In genomic region chr13:103955652-103956051, GRCm38 (mm10) we compare ENCODE assay signal across 26 mouse cellular contexts. TPM values are rescaled to one million over a fixed set of nuclear protein-coding genes. Genes with fewer than 3 reads are reported as not detected.
DNase-seq lines count a peak whose midpoint lies in the region; ATAC-seq and TF ChIP-seq lines count a peak whose summit lies in the region.
"Had no signal": no experiment of that assay in that cellular context is flagged by ENCODE, and none has a peak within 500 bp of the region (broad histone marks: within the 10 kb centered on the region; RNA-seq: fewer than 3 reads in every experiment).

No protein-coding gene starts in this region.

- H3K4me2 ChIP-seq in lung, embryonic 16.5 days (ENCODE audit: low read depth, low read length): no peak overlapping the region
- no peak overlapping the region for H3K4me2 ChIP-seq in lung, postnatal 0 days (replicated peaks; ENCODE audit: low read depth, low read length)
- H3K4me2 ChIP-seq in CH12.LX (ENCODE audit: insufficient read depth, low read depth, poor library complexity, severe bottlenecking): peak overlapping the region; percentile 11
- H3K4me2 ChIP-seq: forebrain, embryonic 13.5 days; heart, embryonic 11.5 days; heart, embryonic 15.5 days; hindbrain, embryonic 14.5 days; intestine, embryonic 15.5 days had no signal

- 43% methylated on average over 2 of the region's 2 CpGs for WGBS in lung, embryonic 16.5 days
- WGBS in lung, postnatal 0 days: 40% methylated on average over 2 of the region's 2 CpGs

- TF ChIP-seq RAD21 in CH12.LX (IDR thresholded peaks at IDR 0.05; ENCODE audit: low read depth, low read length): no peak

- no peak for TF ChIP-seq EP300 in lung, postnatal 0 days (IDR thresholded peaks at IDR 0.05)
- no peak; the same call in 1 of the 2 replicates for TF ChIP-seq EP300 in CH12.LX (IDR thresholded peaks at IDR 0.05; ENCODE audit: low read length)

- TF ChIP-seq POLR2A in CH12.LX (IDR thresholded peaks at IDR 0.05; ENCODE audit: low read depth, low read length): no peak

- H3K9me3 ChIP-seq in lung, embryonic 16.5 days (ENCODE audit: control insufficient read depth, low read length): no peaks in the 10 kb centered on the region
- H3K9me3 ChIP-seq in lung, postnatal 0 days (ENCODE audit: low read length): no peaks in the 10 kb centered on the region
- H3K9me3 ChIP-seq in CH12.LX (replicated peaks; ENCODE audit: low read length): no peaks in the 10 kb centered on the region
- H3K9me3 ChIP-seq: forebrain, embryonic 10.5 days; forebrain, embryonic 13.5 days; heart, embryonic 15.5 days; intestine, embryonic 15.5 days had no signal

- H3K27ac ChIP-seq in lung, embryonic 16.5 days (ENCODE audit: low read length): peak overlapping the region; percentile 41
- H3K27ac ChIP-seq in lung, postnatal 0 days (ENCODE audit: low read length): no peak overlapping the region
- no peak overlapping the region for H3K27ac ChIP-seq in CH12.LX (ENCODE audit: insufficient read depth, low read depth)
- H3K27ac ChIP-seq: forebrain, embryonic 10.5 days; forebrain, embryonic 13.5 days; gastrocnemius, adult 2 months; heart, embryonic 15.5 days; hindbrain, embryonic 14.5 days; hindbrain, postnatal 0 days; intestine, embryonic 15.5 days had no signal

- ATAC-seq in lung, embryonic 16.5 days (ENCODE audit: low read depth): no peak
- ATAC-seq in lung, postnatal 0 days: no peak
- ATAC-seq in inflammation-experienced regulatory T-cells, adult 6 months: peak; percentile 28
- ATAC-seq: forebrain, embryonic 13.5 days; forebrain, embryonic 16.5 days; hindbrain, postnatal 0 days; intestine, embryonic 15.5 days had no signal

- H3K36me3 ChIP-seq in lung, embryonic 16.5 days (ENCODE audit: control insufficient read depth, insufficient read depth, low read length): no peaks in the 10 kb centered on the region
- no peaks in the 10 kb centered on the region for H3K36me3 ChIP-seq in lung, postnatal 0 days (ENCODE audit: insufficient read depth, low read length)
- H3K36me3 ChIP-seq in CH12.LX (replicated peaks in 1 of 2; ENCODE audit: control insufficient read depth in 1 of 2, insufficient read depth in 1 of 2, low read length in 1 of 2): no peaks in the 10 kb centered on the region
- H3K36me3 ChIP-seq: forebrain, embryonic 10.5 days; heart, embryonic 15.5 days; intestine, embryonic 15.5 days had no signal

- no peak for TF ChIP-seq CTCF in lung, postnatal 0 days (IDR thresholded peaks at IDR 0.05)
- TF ChIP-seq CTCF in CH12.LX (conservative IDR thresholded peaks at IDR 0.05 in 1 of 2, IDR thresholded peaks at IDR 0.05 in 1 of 2; ENCODE audit: low read depth in 2 of 2, low read length in 2 of 2): no peak

- H3K79me2 ChIP-seq in CH12.LX (replicated peaks; ENCODE audit: control insufficient read depth, extremely low read depth, insufficient read depth, poor library complexity, severe bottlenecking): no peaks in the 10 kb centered on the region

- no peak overlapping the region for H3K9ac ChIP-seq in lung, embryonic 16.5 days (ENCODE audit: low read length)
- H3K9ac ChIP-seq in lung, postnatal 0 days (replicated peaks; ENCODE audit: low read depth): no peak overlapping the region
- peak overlapping the region; percentile 25; the same call in 1 of the 2 replicates for H3K9ac ChIP-seq in CH12.LX (ENCODE audit: insufficient read depth, low read depth)
- H3K9ac ChIP-seq: forebrain, embryonic 13.5 days; heart, embryonic 15.5 days; hindbrain, embryonic 14.5 days; intestine, embryonic 15.5 days had no signal

- no peak overlapping the region for H3K4me3 ChIP-seq in lung, embryonic 16.5 days (ENCODE audit: low read length)
- no peak overlapping the region for H3K4me3 ChIP-seq in lung, postnatal 0 days (ENCODE audit: low read depth, low read length)
- H3K4me3 ChIP-seq in CH12.LX (replicated peaks in 1 of 3; ENCODE audit: low read depth in 2 of 3, low read length in 2 of 3, poor library complexity in 1 of 3): no peak overlapping the region
- H3K4me3 ChIP-seq: forebrain, embryonic 10.5 days; forebrain, embryonic 13.5 days; gastrocnemius, adult 2 months; heart, embryonic 15.5 days; intestine, embryonic 15.5 days had no signal

- H3K4me1 ChIP-seq in lung, embryonic 16.5 days (replicated peaks; ENCODE audit: control insufficient read depth, insufficient read depth, low read length): peaks cover 6% of the 10 kb centered on the region; the same call in 1 of the 2 replicates
- no peaks in the 10 kb centered on the region for H3K4me1 ChIP-seq in lung, postnatal 0 days (ENCODE audit: insufficient read depth, low read depth, low read length)
- H3K4me1 ChIP-seq in CH12.LX (ENCODE audit: control insufficient read depth in 1 of 2, insufficient read depth in 2 of 2): peaks cover 14 to 41% of the 10 kb centered on the region in 2 experiments

- DNase-seq in lung, postnatal 0 days (ENCODE audit: low spot score): no peak
- DNase-seq in CD4-positive, CD25-positive, alpha-beta regulatory T cell, adult 2 months (ENCODE audit: low read depth, low spot score): peak; percentile 10
- peak; percentile 7 for DNase-seq in CH12.LX (ENCODE audit: extremely low read depth)
- no peak for DNase-seq in kidney, adult 8-10 months
- no peak for DNase-seq in testis, postnatal 10 days (ENCODE audit: low spot score)
- DNase-seq: adrenal gland, adult 8-10 months; adrenal gland, postnatal 25 days; cerebellum, adult 18-20 months; cerebellum, adult 9-10 months; cerebellum, postnatal 14 days; gastrocnemius, adult 2 months; gastrocnemius, postnatal 14 days; heart, adult 11 months; heart, postnatal 10 days; heart, postnatal 36 days; kidney, adult 11 months had no signal

- in situ Hi-C loops in CH12.LX (cut with MboI; ENCODE audit: low pct_ligation_motif_present, low pct_unique_long_range_greater_than_20kb, low sequenced_read_pairs): loop anchor here (10.0 kb wide), 1 partner anchor 89 kb away; no protein-coding TSS in a partner anchor

- dilution Hi-C loops in CH12.LX (cut with MboI; ENCODE audit: extremely low pct_ligation_motif_present, extremely low pct_unique_long_range_greater_than_20kb, low sequenced_read_pairs): no loop called here

- H3K27me3 ChIP-seq in lung, embryonic 16.5 days (ENCODE audit: control insufficient read depth, insufficient read depth, low read depth, low read length): no peaks in the 10 kb centered on the region
- H3K27me3 ChIP-seq in lung, postnatal 0 days (replicated peaks; ENCODE audit: insufficient read depth, low read length): no peaks in the 10 kb centered on the region
- H3K27me3 ChIP-seq in CH12.LX (replicated peaks): no peaks in the 10 kb centered on the region
- H3K27me3 ChIP-seq: forebrain, embryonic 13.5 days; heart, embryonic 15.5 days; intestine, embryonic 15.5 days had no signal

TF ChIP-seq in CH12.LX, 34 proteins besides CTCF, POLR2A, EP300 and RAD21:
- TF ChIP-seq JUND (conservative IDR thresholded peaks at IDR 0.05; ENCODE audit: low read depth, low read length) (peak; percentile 61), TBP (conservative IDR thresholded peaks at IDR 0.05; ENCODE audit: low read depth, low read length) (no peak), USF1 (IDR thresholded peaks at IDR 0.05; ENCODE audit: low read depth, low read length) (no peak), ZKSCAN1 (IDR thresholded peaks at IDR 0.05; ENCODE audit: borderline replicate concordance, low read depth, low read length) (no peak), ELF1 (IDR thresholded peaks at IDR 0.05; ENCODE audit: low read depth, low read length) (no peak; the same call in 1 of the 2 replicates), NRF1 (IDR thresholded peaks at IDR 0.05; ENCODE audit: low read depth, low read length) (no peak), GABPA (IDR thresholded peaks at IDR 0.05; ENCODE audit: insufficient replicate concordance, low read depth, low read length) (no peak), PAX5 (IDR thresholded peaks at IDR 0.05; ENCODE audit: low read length) (no peak), CHD2 (IDR thresholded peaks at IDR 0.05; ENCODE audit: low read length) (no peak), KAT2A (IDR thresholded peaks at IDR 0.05; ENCODE audit: insufficient replicate concordance, low read length) (no peak), TCF12 (IDR thresholded peaks at IDR 0.05; ENCODE audit: low read depth, low read length) (peak; percentile 17; the same call in 1 of the 2 replicates), UBTF (IDR thresholded peaks at IDR 0.05; ENCODE audit: low read depth, low read length) (no peak), ETS1 (conservative IDR thresholded peaks at IDR 0.05; ENCODE audit: low read depth, low read length) (no peak), ZMIZ1 (IDR thresholded peaks at IDR 0.05; ENCODE audit: low read depth, low read length) (no peak), SIN3A (IDR thresholded peaks at IDR 0.05; ENCODE audit: low read length) (no peak), E2F4 (IDR thresholded peaks at IDR 0.05; ENCODE audit: insufficient replicate concordance, low read depth, low read length) (no peak), HCFC1 (IDR thresholded peaks at IDR 0.05; ENCODE audit: low read depth, low read length) (no peak), MYC (IDR thresholded peaks at IDR 0.05; ENCODE audit: low read depth, low read length) (no peak), IRF4 (IDR thresholded peaks at IDR 0.05; ENCODE audit: low read depth, low read length) (peak; percentile 69; the same call in 1 of the 2 replicates)

RNA-seq across cellular contexts. Expression of gene Erbin, which starts 35.3 kb away (rescaled TPM):
- 16.8 and 17.2 TPM in 2 replicates for polyA plus RNA-seq in lung, embryonic 16.5 days (2015; fragmentation: Nextera tagmentation; extraction: Ambion mirVana)
- polyA plus RNA-seq in lung, postnatal 0 days (2015; fragmentation: Nextera tagmentation; extraction: Ambion mirVana): 19.0 and 21.9 TPM in 2 replicates
- 24.6 and 26.2 TPM in 2 replicates for total RNA-seq in CH12.LX (2012; rRNA removed)
- total RNA-seq in CH12.LX (2014; rRNA removed): 45.8 and 54.5 TPM in 2 replicates
- polyA plus RNA-seq in CH12.LX (2012; ENCODE audit: insufficient read length, low read depth): 27.6 and 30.9 TPM in 2 replicates
- 10 to 100 TPM; 34.4 to 45.8 (median 43.1) TPM for polyA plus RNA-seq in inflammation-experienced regulatory T-cells, adult 6 months (2017; shearing (Covaris generic))

Comparison
In these comparisons a context has a peak if more than half of its experiments do, and no peak if none do; other contexts are left out.
1. DNase-seq: peak in CD4-positive, CD25-positive, alpha-beta regulatory T cell, adult 2 months (single experiment) and CH12.LX (single experiment); none in lung, postnatal 0 days (single experiment), kidney, adult 8-10 months (0 of 2) and testis, postnatal 10 days (single experiment).